Mouse (Mus musculus): ENCODE data around the gene Tmem232. TPM values are rescaled to one million over a fixed set of nuclear protein-coding genes. Genes with fewer than 3 reads are reported as not detected.

Gene Tmem232
- polyA plus RNA-seq, 1 experiment, result 51.3 TPM

GRCm38 (mm10) chr17:65340016-65340415 is 200.6 kb downstream of the Tmem232 start:
- no peaks in the 10 kb centered on the region for H3K4me1 ChIP-seq (ENCODE audit: control insufficient read depth, insufficient read depth, low read length)
- no peak for TF ChIP-seq CTCF (IDR thresholded peaks at IDR 0.05; ENCODE audit: control insufficient read depth, insufficient read depth, insufficient replicate concordance, low read depth, low read length)
- TF ChIP-seq POLR2A (IDR thresholded peaks at IDR 0.05; ENCODE audit: control insufficient read depth, low read depth, low read length), result no peak
- no peak overlapping the region for H3K4me3 ChIP-seq (ENCODE audit: control insufficient read depth, low read depth, low read length)
- H3K27ac ChIP-seq (ENCODE audit: control insufficient read depth, insufficient read depth, low read depth, low read length), result no peak overlapping the region
- no peaks in the 10 kb centered on the region for H3K36me3 ChIP-seq (ENCODE audit: control insufficient read depth, insufficient read depth, low read length)
- no peaks in the 10 kb centered on the region for H3K27me3 ChIP-seq (ENCODE audit: control insufficient read depth, insufficient read depth, low read length)

- Histone ChIP-seq H3K27me3 (ENCODE audit: control insufficient read depth, insufficient read depth, low read length) (no peaks in the 10 kb centered on the region), H3K4me3 (ENCODE audit: control insufficient read depth, low read depth, low read length) (no peak overlapping the region), H3K27ac (ENCODE audit: control insufficient read depth, insufficient read depth, low read depth, low read length) (no peak overlapping the region), H3K36me3 (ENCODE audit: control insufficient read depth, insufficient read depth, low read length) (no peaks in the 10 kb centered on the region), H3K4me1 (ENCODE audit: control insufficient read depth, insufficient read depth, low read length) (no peaks in the 10 kb centered on the region)
- no peak for TF ChIP-seq CTCF (IDR thresholded peaks at IDR 0.05; ENCODE audit: control insufficient read depth, insufficient read depth, insufficient replicate concordance, low read depth, low read length)
- no peak for TF ChIP-seq POLR2A (IDR thresholded peaks at IDR 0.05; ENCODE audit: control insufficient read depth, low read depth, low read length)
Measured at GRCm38 (mm10) chr17:65330759-65331158, 209.8 kb downstream of the Tmem232 start.

- no peaks in the 10 kb centered on the region for H3K27me3 ChIP-seq (ENCODE audit: control insufficient read depth, insufficient read depth, low read length)
- no peak for TF ChIP-seq POLR2A (IDR thresholded peaks at IDR 0.05; ENCODE audit: control insufficient read depth, low read depth, low read length)
- TF ChIP-seq CTCF (IDR thresholded peaks at IDR 0.05; ENCODE audit: control insufficient read depth, insufficient read depth, insufficient replicate concordance, low read depth, low read length), result peak; percentile 41; the same call in 1 of the 2 replicates
- no peaks in the 10 kb centered on the region for H3K36me3 ChIP-seq (ENCODE audit: control insufficient read depth, insufficient read depth, low read length)
- H3K4me1 ChIP-seq (ENCODE audit: control insufficient read depth, insufficient read depth, low read length), result no peaks in the 10 kb centered on the region
- no peak overlapping the region for H3K4me3 ChIP-seq (ENCODE audit: control insufficient read depth, low read depth, low read length)
- no peak overlapping the region for H3K27ac ChIP-seq (ENCODE audit: control insufficient read depth, insufficient read depth, low read depth, low read length)
Measured at GRCm38 (mm10) chr17:65325249-65325648, 215.3 kb downstream of the Tmem232 start.

GRCm38 (mm10) chr17:65320623-65321022 is 220.0 kb downstream of the Tmem232 start:
- Histone ChIP-seq H3K27me3 (ENCODE audit: control insufficient read depth, insufficient read depth, low read length) (no peaks in the 10 kb centered on the region), H3K4me3 (ENCODE audit: control insufficient read depth, low read depth, low read length) (no peak overlapping the region), H3K27ac (ENCODE audit: control insufficient read depth, insufficient read depth, low read depth, low read length) (no peak overlapping the region), H3K36me3 (ENCODE audit: control insufficient read depth, insufficient read depth, low read length) (no peaks in the 10 kb centered on the region), H3K4me1 (ENCODE audit: control insufficient read depth, insufficient read depth, low read length) (no peaks in the 10 kb centered on the region)
- TF ChIP-seq POLR2A (IDR thresholded peaks at IDR 0.05; ENCODE audit: control insufficient read depth, low read depth, low read length) (no peak), CTCF (IDR thresholded peaks at IDR 0.05; ENCODE audit: control insufficient read depth, insufficient read depth, insufficient replicate concordance, low read depth, low read length) (no peak)

GRCm38 (mm10) chr17:65299946-65300345 is 240.6 kb downstream of the Tmem232 start:
- Histone ChIP-seq H3K27ac (ENCODE audit: control insufficient read depth, insufficient read depth, low read depth, low read length) (no peak overlapping the region), H3K4me3 (ENCODE audit: control insufficient read depth, low read depth, low read length) (no peak overlapping the region), H3K27me3 (ENCODE audit: control insufficient read depth, insufficient read depth, low read length) (no peaks in the 10 kb centered on the region), H3K4me1 (ENCODE audit: control insufficient read depth, insufficient read depth, low read length) (no peaks in the 10 kb centered on the region), H3K36me3 (ENCODE audit: control insufficient read depth, insufficient read depth, low read length) (no peaks in the 10 kb centered on the region)
- TF ChIP-seq POLR2A (IDR thresholded peaks at IDR 0.05; ENCODE audit: control insufficient read depth, low read depth, low read length) (no peak), CTCF (IDR thresholded peaks at IDR 0.05; ENCODE audit: control insufficient read depth, insufficient read depth, insufficient replicate concordance, low read depth, low read length) (no peak)

GRCm38 (mm10) chr17:65297831-65298230 is 242.8 kb downstream of the Tmem232 start:
- no peaks in the 10 kb centered on the region for H3K36me3 ChIP-seq (ENCODE audit: control insufficient read depth, insufficient read depth, low read length)
- H3K4me1 ChIP-seq (ENCODE audit: control insufficient read depth, insufficient read depth, low read length), result no peaks in the 10 kb centered on the region
- H3K27me3 ChIP-seq (ENCODE audit: control insufficient read depth, insufficient read depth, low read length), result no peaks in the 10 kb centered on the region
- no peak overlapping the region for H3K4me3 ChIP-seq (ENCODE audit: control insufficient read depth, low read depth, low read length)
- no peak for TF ChIP-seq POLR2A (IDR thresholded peaks at IDR 0.05; ENCODE audit: control insufficient read depth, low read depth, low read length)
- TF ChIP-seq CTCF (IDR thresholded peaks at IDR 0.05; ENCODE audit: control insufficient read depth, insufficient read depth, insufficient replicate concordance, low read depth, low read length), result no peak
- no peak overlapping the region for H3K27ac ChIP-seq (ENCODE audit: control insufficient read depth, insufficient read depth, low read depth, low read length)

- Histone ChIP-seq H3K4me3 (ENCODE audit: control insufficient read depth, low read depth, low read length) (no peak overlapping the region), H3K36me3 (ENCODE audit: control insufficient read depth, insufficient read depth, low read length) (no peaks in the 10 kb centered on the region), H3K27me3 (ENCODE audit: control insufficient read depth, insufficient read depth, low read length) (no peaks in the 10 kb centered on the region), H3K4me1 (ENCODE audit: control insufficient read depth, insufficient read depth, low read length) (no peaks in the 10 kb centered on the region), H3K27ac (ENCODE audit: control insufficient read depth, insufficient read depth, low read depth, low read length) (no peak overlapping the region)
- no peak for TF ChIP-seq POLR2A (IDR thresholded peaks at IDR 0.05; ENCODE audit: control insufficient read depth, low read depth, low read length)
- TF ChIP-seq CTCF (IDR thresholded peaks at IDR 0.05; ENCODE audit: control insufficient read depth, insufficient read depth, insufficient replicate concordance, low read depth, low read length), result no peak
Measured at GRCm38 (mm10) chr17:65252160-65252559, 288.4 kb downstream of the Tmem232 start.

GRCm38 (mm10) chr17:65250261-65250660 is 290.3 kb downstream of the Tmem232 start:
- no peak for TF ChIP-seq POLR2A (IDR thresholded peaks at IDR 0.05; ENCODE audit: control insufficient read depth, low read depth, low read length)
- TF ChIP-seq CTCF (IDR thresholded peaks at IDR 0.05; ENCODE audit: control insufficient read depth, insufficient read depth, insufficient replicate concordance, low read depth, low read length), result no peak
- H3K4me3 ChIP-seq (ENCODE audit: control insufficient read depth, low read depth, low read length), result no peak overlapping the region
- no peaks in the 10 kb centered on the region for H3K4me1 ChIP-seq (ENCODE audit: control insufficient read depth, insufficient read depth, low read length)
- no peak overlapping the region for H3K27ac ChIP-seq (ENCODE audit: control insufficient read depth, insufficient read depth, low read depth, low read length)
- no peaks in the 10 kb centered on the region for H3K27me3 ChIP-seq (ENCODE audit: control insufficient read depth, insufficient read depth, low read length)
- no peaks in the 10 kb centered on the region for H3K36me3 ChIP-seq (ENCODE audit: control insufficient read depth, insufficient read depth, low read length)

Measured in testis, adult 2 months (tissue).